Mouse (Mus musculus) thymus, postnatal 14 days (tissue): ENCODE measurements around the gene Nodal.
"Not testable (repeated sequence)": the region's sequence is repeated elsewhere in the genome, so short reads cannot be mapped to it uniquely, and the experiment has no call there.

Experiments
- DNase-seq: peaks from one replicate; pipeline ENCODE4 v3.0.0; 2021

The Nodal gene

GRCm38 (mm10) chr10:61440202-61440800, 22.5 kb downstream of the Nodal start:
- DNase-seq: no peak

GRCm38 (mm10) chr10:61443456-61443855, 25.7 kb downstream of the Nodal start:
- DNase-seq: no peak

DNA sequence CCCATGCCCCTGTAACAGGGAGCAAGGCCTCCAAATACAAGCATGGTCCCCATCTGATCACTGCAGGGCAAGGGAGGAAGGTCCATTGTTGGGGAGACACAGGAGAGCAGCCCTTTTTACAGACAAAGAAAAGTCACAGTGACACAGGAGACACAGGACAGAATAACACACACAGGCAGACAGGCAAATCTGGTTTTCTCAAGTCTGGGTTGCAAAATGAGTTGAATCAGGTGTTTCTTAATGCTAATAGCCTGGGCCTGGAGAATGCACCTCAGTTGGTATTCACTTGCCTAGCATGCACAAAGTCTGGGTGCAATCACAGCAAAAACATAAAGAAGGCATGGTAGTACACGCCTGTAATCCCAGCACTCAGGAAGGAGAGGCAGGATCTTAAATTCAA, 26.1 kb downstream of the Nodal start:
- DNase-seq: no peak

DNA sequence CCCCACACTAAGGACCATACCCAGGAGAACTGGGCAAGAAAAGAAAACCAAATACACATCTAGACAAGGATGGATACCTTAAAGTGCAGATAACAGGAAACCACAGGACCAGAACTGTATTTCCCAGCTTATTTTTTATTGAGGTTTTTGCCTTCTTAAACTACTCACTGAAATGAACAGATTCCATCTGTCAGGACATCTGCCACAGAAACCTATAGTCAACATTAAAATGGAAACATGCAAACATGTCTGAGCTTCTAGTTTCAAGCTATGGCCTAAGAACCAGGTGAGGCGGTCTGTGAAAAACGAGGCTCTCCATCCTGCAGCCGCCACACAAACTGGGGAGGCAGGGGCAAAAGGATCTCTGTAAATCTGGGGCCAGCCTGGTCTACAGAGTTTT, 27.2 kb downstream of the Nodal start:
- no peak for DNase-seq

GRCm38 (mm10) chr10:61447581-61448353, 30.0 kb downstream of the Nodal start:
- no peak for DNase-seq

DNA sequence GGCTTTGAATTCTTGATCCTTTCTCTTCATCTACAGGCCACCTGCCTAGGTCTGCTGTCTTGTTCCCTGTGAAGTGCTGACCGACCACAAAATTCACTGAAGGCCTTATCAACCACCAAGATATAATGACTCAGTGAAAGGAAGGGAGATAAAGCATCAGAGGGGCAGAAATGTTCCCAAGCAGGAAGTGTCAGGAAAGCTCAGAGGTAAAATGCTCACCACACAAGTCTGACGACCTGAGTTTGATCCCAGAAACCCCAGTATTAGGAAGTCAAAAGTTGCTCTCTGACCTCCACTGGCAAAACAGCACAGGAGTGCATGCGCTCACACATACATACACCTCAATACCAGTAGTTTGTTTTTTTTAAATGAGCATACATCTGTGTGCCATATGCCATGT, 31.1 kb downstream of the Nodal start:
- no peak for DNase-seq

DNA sequence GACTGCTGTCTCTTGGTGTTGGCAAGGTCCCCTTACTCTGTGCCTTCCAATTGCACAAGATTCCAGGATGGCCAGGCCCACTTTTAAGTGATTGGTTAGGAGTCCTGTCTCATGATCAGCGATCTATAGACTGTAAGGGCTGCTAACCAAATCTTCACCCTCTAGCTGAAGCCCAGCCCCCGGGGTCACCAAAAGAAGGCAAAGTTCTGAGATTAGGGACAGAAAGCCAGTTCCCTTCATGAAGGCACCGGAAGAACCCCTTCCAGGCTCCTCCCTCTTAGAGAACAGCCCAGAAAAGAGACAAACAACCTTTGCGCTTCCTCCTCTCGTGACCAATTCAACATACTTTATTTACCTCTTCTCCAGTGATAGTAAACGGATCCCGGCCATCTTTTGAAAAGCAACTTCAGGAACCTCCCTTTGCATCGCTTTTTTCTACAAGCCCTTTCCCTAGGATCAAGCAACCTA, 33.7 kb downstream of the Nodal start:
- DNase-seq: peak; percentile 58

DNA sequence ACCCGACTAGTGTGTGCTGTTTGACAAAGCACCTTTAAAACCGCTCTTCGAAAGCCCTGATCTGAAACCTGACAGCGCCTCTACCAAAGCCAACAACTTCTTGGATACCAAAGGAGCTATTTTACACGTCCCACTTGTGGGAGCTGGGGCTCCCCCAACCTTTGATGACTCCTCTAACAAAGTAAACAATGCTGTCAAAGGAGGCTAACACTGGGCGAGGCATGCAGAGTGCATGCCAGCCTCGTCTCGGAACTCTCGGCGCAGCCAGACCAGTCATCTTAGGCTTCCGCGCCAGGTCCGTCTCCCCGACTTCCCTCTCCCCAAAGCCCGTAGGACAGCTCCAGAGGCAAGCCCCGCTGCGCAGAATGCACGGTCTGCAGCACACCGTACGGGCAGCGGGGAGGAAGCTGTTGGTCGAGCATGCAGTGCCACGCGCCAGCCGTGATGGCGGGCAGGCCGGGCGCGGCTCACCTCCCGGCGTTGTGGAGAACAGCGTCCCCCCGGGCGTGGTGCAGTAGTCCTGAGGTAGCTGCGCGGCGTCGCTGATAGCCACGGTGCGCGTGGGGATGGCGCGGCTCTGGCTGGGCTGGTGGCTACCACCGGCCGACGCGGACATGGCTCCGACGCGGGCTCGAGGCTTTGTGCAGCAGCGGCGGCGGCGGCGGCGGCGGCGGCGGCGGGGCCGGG, 34.3 kb downstream of the Nodal start:
- DNase-seq: peak; percentile 65

- DNase-seq: peak; percentile 100
Observed at GRCm38 (mm10) chr10:61452645-61453044, 34.9 kb downstream of the Nodal start, which contains the start of gene Eif4ebp2. Gene Eif4ebp2 (minus strand): TSS chr10:61452661.

DNA sequence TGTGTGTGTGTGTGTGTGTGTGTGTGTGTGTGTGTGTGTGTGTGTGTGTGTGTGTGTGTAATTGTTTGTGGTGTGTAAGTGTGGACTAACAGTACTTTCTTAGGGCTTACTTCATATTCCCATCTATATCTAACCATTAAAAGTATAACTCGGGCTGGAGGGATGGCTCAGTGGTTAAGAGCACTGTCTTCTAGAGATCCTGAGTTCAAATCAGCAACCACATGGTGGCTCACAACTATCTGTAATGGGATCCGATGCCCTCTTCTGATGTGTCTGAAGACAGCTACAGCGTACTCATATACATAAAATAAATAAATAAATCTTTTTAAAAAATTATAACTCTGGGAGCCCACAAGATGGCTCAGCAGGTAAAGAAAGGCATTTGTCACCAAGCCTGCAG, 35.4 kb downstream of the Nodal start:
- not testable (repeated sequence) for DNase-seq

DNA sequence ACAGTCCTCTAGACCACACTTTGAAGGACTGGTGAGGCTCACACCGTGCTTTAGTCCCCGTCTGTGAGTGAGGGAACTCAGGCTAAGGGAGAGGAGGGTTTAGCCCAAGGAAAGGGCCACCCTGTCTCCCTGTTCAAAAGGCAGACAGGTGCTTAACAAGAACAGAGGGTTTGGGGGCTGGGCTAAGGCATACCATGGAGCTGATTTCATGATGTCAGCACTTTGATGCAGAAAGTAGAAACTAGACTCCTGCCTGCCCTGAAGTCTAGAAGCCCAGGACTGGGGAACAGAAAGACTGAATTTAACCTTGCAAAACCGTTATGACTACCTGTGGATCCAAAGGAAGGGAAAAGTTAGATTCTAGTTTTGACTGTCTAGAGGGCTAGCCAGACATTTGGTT, 39.4 kb downstream of the Nodal start:
- DNase-seq: no peak

GRCm38 (mm10) chr10:61465009-61465408, 47.2 kb downstream of the Nodal start:
- no peak for DNase-seq

GRCm38 (mm10) chr10:61466242-61466641, 48.5 kb downstream of the Nodal start:
- peak; percentile 52 for DNase-seq

GRCm38 (mm10) chr10:61466873-61467272, 49.1 kb downstream of the Nodal start:
- no peak for DNase-seq

- DNase-seq: no peak
Observed at GRCm38 (mm10) chr10:61468900-61469299, 51.1 kb downstream of the Nodal start.

DNA sequence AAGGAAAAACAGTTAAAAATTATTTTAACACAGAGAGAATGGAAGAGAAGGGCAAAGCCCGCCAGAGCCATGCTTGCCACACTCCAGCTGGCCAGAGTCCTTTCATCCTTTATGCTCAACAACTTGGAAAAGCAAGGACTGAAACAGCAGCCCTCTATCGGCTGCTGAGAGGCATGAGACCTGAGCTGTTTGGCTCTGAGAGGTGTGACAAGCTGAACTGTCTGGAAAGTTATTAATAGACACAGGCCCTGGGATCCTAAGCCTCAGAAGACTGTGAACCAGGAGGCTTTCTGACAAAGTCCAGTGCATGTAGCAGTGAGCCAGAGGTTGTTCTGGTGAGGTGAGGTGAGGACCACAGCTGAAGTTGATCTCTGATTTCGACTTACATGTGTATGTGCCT, 55.9 kb downstream of the Nodal start:
- no peak for DNase-seq

- no peak for DNase-seq
Observed at GRCm38 (mm10) chr10:61474344-61474743, 56.6 kb downstream of the Nodal start.
